Mouse (Mus musculus) ES-Bruce4 (cell line): ENCODE results near the gene Cavin2. TPM values are rescaled to one million over a fixed set of nuclear protein-coding genes. Genes with fewer than 3 reads are reported as not detected.

ENCODE experiments used
- H3K27ac ChIP-seq: 2 replicates; pipeline ENCODE4 v1.5.1; 2012; ENCODE audit warnings: low read length, inconsistent platforms; ENCODE audit not compliant: insufficient read depth
- H3K27me3 ChIP-seq: 2 replicates; pipeline ENCODE4 v1.6.1; 2012; ENCODE audit warnings: mild to moderate bottlenecking, low read length, inconsistent platforms; ENCODE audit not compliant: control insufficient read depth, poor library complexity, insufficient read depth, severe bottlenecking
- H3K36me3 ChIP-seq: 2 replicates; pipeline ENCODE4 v1.6.1; 2012; ENCODE audit warnings: inconsistent platforms, mild to moderate bottlenecking, low read length, moderate library complexity; ENCODE audit not compliant: control insufficient read depth, poor library complexity, insufficient read depth, severe bottlenecking
- H3K4me1 ChIP-seq: one replicate; pipeline ENCODE4 v1.8.1; 2011; ENCODE audit warnings: low read length; ENCODE audit not compliant: control insufficient read depth, insufficient read depth
- H3K4me3 ChIP-seq: 2 replicates; pipeline ENCODE4 v1.5.1; 2011; ENCODE audit warnings: low read depth, mild to moderate bottlenecking, low read length
- H3K9ac ChIP-seq: 2 replicates; pipeline ENCODE4 v1.6.1; 2012; ENCODE audit warnings: low read depth, mild to moderate bottlenecking, inconsistent platforms; ENCODE audit not compliant: poor library complexity, severe bottlenecking
- H3K9me3 ChIP-seq: replicated peaks from 2 replicates; pipeline ENCODE4 v1.6.1; 2012; ENCODE audit warnings: mild to moderate bottlenecking, low read length, inconsistent platforms; ENCODE audit not compliant: control insufficient read depth, poor library complexity, insufficient read depth, severe bottlenecking
- CTCF ChIP-seq: IDR thresholded peaks from one replicate; pipeline ENCODE4 v1.8.1; 2011; ENCODE audit warnings: low read depth, low read length
- EP300 ChIP-seq: IDR thresholded peaks from 2 replicates; pipeline ENCODE4 v1.6.1; 2011; ENCODE audit warnings: low read depth, low read length; ENCODE audit not compliant: insufficient read depth
- POLR2A ChIP-seq: IDR thresholded peaks from one replicate; pipeline ENCODE4 v1.8.1; 2011; ENCODE audit warnings: low read length; ENCODE audit not compliant: insufficient read depth
- polyA plus RNA-seq: library from polyadenylated mRNA; stranded (reverse); fragments of >200 nt; gene quantifications from 2 replicates; pipeline ENCODE4 v1.2.4, GENCODE M21; 2011; ENCODE audit warnings: low read depth; ENCODE audit not compliant: missing spikeins, insufficient read depth, insufficient read length

The Cavin2 gene
- 0.33 and 0.37 TPM in 2 replicates for polyA plus RNA-seq

GRCm38 (mm10) chr1:51288755-51289619 is at the start of gene Cavin2:
Gene Cavin2, plus strand, starts transcription at chr1:51289126.
- no peak within 1 kb of the TSS for H3K27ac ChIP-seq
- no peaks in the 10 kb centered on the region for H3K27me3 ChIP-seq
- H3K9me3 ChIP-seq: no peaks in the 10 kb centered on the region
- no peak within 1 kb of the TSS for H3K9ac ChIP-seq
- no peaks in the 10 kb centered on the region for H3K36me3 ChIP-seq
- TF ChIP-seq CTCF (no peak), EP300 (no peak), POLR2A (no peak)
- H3K4me3 ChIP-seq: no peak within 1 kb of the TSS
- H3K4me1 ChIP-seq: no peaks in the 10 kb centered on the region

GRCm38 (mm10) chr1:51241311-51241986 is 47.5 kb upstream of the Cavin2 start:
- TF ChIP-seq EP300 (no peak), CTCF (no peak), POLR2A (no peak)

GRCm38 (mm10) chr1:51243294-51243693 is 45.6 kb upstream of the Cavin2 start:
- H3K36me3 ChIP-seq: no peaks in the 10 kb centered on the region
- TF ChIP-seq CTCF: no peak
- no peak for TF ChIP-seq POLR2A
- no peak for TF ChIP-seq EP300
- no peak overlapping the region for H3K4me3 ChIP-seq
- no peaks in the 10 kb centered on the region for H3K4me1 ChIP-seq
- no peak overlapping the region for H3K9ac ChIP-seq
- H3K9me3 ChIP-seq: no peaks in the 10 kb centered on the region
- no peaks in the 10 kb centered on the region for H3K27me3 ChIP-seq
- H3K27ac ChIP-seq: no peak overlapping the region

More at GRCm38 (mm10) chr1:51241311-51241986, 47.5 kb upstream of the Cavin2 start:
- Histone ChIP-seq H3K4me1 (no peaks in the 10 kb centered on the region), H3K4me3 (no peak overlapping the region), H3K9me3 (no peaks in the 10 kb centered on the region), H3K9ac (no peak overlapping the region), H3K27ac (no peak overlapping the region), H3K27me3 (no peaks in the 10 kb centered on the region), H3K36me3 (no peaks in the 10 kb centered on the region)

- Histone ChIP-seq H3K27ac (no peak overlapping the region), H3K4me3 (no peak overlapping the region), H3K36me3 (no peaks in the 10 kb centered on the region), H3K9me3 (no peaks in the 10 kb centered on the region), H3K9ac (no peak overlapping the region), H3K4me1 (no peaks in the 10 kb centered on the region), H3K27me3 (no peaks in the 10 kb centered on the region)
- TF ChIP-seq POLR2A (no peak), EP300 (no peak), CTCF (no peak)
These were observed 45.1 kb upstream of the Cavin2 start for GRCm38 (mm10) chr1:51243869-51244268.

GRCm38 (mm10) chr1:51245381-51245780 is 43.5 kb upstream of the Cavin2 start:
- no peak overlapping the region for H3K4me3 ChIP-seq
- no peaks in the 10 kb centered on the region for H3K4me1 ChIP-seq
- H3K27me3 ChIP-seq: no peaks in the 10 kb centered on the region
- H3K36me3 ChIP-seq: no peaks in the 10 kb centered on the region
- H3K9ac ChIP-seq: no peak overlapping the region
- TF ChIP-seq CTCF (no peak), POLR2A (no peak), EP300 (no peak)
- H3K27ac ChIP-seq: no peak overlapping the region
- H3K9me3 ChIP-seq: no peaks in the 10 kb centered on the region
